Mouse (Mus musculus) liver, postnatal 0 days (tissue): ENCODE results near the gene Taco1. TPM values are rescaled to one million over a fixed set of nuclear protein-coding genes. Genes with fewer than 3 reads are reported as not detected.
"Not testable (repeated sequence)": the region's sequence is repeated elsewhere in the genome, so short reads cannot be mapped to it uniquely, and the experiment has no call there.

Source experiments
- ATAC-seq: fragments of 200-750 bp; cut with Nextera tagmentation; 2 replicates; pipeline ENCODE4 v1.8.0; 2017; ENCODE audit warnings: mild to moderate bottlenecking, moderate library complexity
- DNase-seq: peaks from one replicate; pipeline ENCODE4 v3.0.0-alpha.2; 2016
- H3K27ac ChIP-seq: fragments of 300-500 bp; sonication (generic); 2 replicates; pipeline ENCODE4 v1.5.1; 2014; ENCODE audit warnings: antibody characterized with exemption, moderate library complexity, mild to moderate bottlenecking, low read depth
- H3K27me3 ChIP-seq: fragments of 300-500 bp; sonication (generic); 2 replicates; pipeline ENCODE4 v1.6.1; 2014; ENCODE audit warnings: low read length, control low read depth, mixed read lengths; ENCODE audit not compliant: insufficient read depth
- H3K36me3 ChIP-seq: fragments of 300-500 bp; sonication (generic); replicated peaks from 2 replicates; pipeline ENCODE4 v1.6.1; 2014; ENCODE audit warnings: mild to moderate bottlenecking, control low read depth, low read length, moderate library complexity, mixed read lengths; ENCODE audit not compliant: insufficient read depth
- H3K4me1 ChIP-seq: fragments of 300-500 bp; sonication (generic); 2 replicates; pipeline ENCODE4 v1.6.1; 2014; ENCODE audit warnings: antibody characterized with exemption, mild to moderate bottlenecking, control low read depth; ENCODE audit not compliant: insufficient read depth
- H3K4me2 ChIP-seq: fragments of 300-500 bp; sonication (generic); 2 replicates; pipeline ENCODE4 v1.6.1; 2014; ENCODE audit warnings: low read depth, mild to moderate bottlenecking, low read length, moderate library complexity, mixed read lengths
- H3K4me3 ChIP-seq: fragments of 300-500 bp; sonication (generic); 2 replicates; pipeline ENCODE4 v1.5.1; 2014; ENCODE audit warnings: low read depth, low read length
- H3K9ac ChIP-seq: fragments of 300-500 bp; sonication (generic); replicated peaks from 2 replicates; pipeline ENCODE4 v1.6.1; 2014; ENCODE audit warnings: mild to moderate bottlenecking, moderate library complexity
- H3K9me3 ChIP-seq: fragments of 300-500 bp; sonication (generic); 2 replicates; pipeline ENCODE4 v1.6.1; 2016; ENCODE audit warnings: mild to moderate bottlenecking, control low read depth, low read length, mixed read lengths
- CTCF ChIP-seq: sonication (generic); IDR thresholded peaks from 2 replicates; pipeline ENCODE4 v1.5.1; 2016; ENCODE audit warnings: antibody characterized with exemption, low read depth
- EP300 ChIP-seq: IDR thresholded peaks from 2 replicates; pipeline ENCODE4 v1.6.1; 2016; ENCODE audit warnings: antibody characterized with exemption, low read depth, mild to moderate bottlenecking
- WGBS: fragments of 180-500 bp; shearing (Covaris S2); extraction: QIAGEN DNeasy Blood & Tissue Kit; methylation state at CpG from one replicate; pipeline ENCODE4 v1.1.7; 2014; ENCODE audit not compliant: insufficient replicate concordance; 5-methylcytosine and 5-hydroxymethylcytosine counted together
- polyA plus RNA-seq: library from polyadenylated mRNA; unstranded; fragments of >200 nt; fragmentation: Nextera tagmentation; extraction: Ambion mirVana; gene quantifications from 2 replicates; pipeline ENCODE4 v1.2.1, GENCODE M21; 2015

The Taco1 gene
- polyA plus RNA-seq, 1 experiment from 2014 or later, result 5.6 TPM

DNA sequence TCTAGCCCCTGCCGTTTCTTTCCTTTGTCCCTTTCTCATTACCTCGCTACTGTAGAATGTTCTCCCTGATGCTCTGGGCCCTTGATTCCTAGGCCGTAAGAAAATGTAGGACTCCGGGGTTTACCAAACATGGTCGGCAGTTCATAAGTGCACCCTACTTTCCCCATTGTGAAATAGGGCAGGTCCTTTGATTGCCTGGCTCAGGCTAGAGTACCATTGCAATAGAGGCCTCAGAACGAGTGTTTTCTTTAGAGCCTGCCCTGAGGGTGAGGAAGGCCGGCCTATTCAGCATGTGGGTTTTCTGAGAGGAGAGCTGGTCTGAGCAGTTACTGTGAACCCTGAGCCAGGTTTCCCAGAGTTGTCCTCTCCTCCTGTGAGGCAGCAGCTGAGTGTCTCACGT is 7.8 kb upstream of the Taco1 start:
- Histone ChIP-seq H3K36me3 (peaks cover 57% of the 10 kb centered on the region), H3K4me3 (no peak overlapping the region), H3K27ac (no peak overlapping the region), H3K9ac (no peak overlapping the region), H3K27me3 (no peaks in the 10 kb centered on the region), H3K4me2 (no peak overlapping the region), H3K4me1 (peaks cover 20% of the 10 kb centered on the region), H3K9me3 (no peaks in the 10 kb centered on the region)
- TF ChIP-seq EP300 (no peak), CTCF (no peak)
- WGBS, result 79% methylated on average over 8 of the region's 8 CpGs
- DNase-seq (no peak), ATAC-seq (no peak)

DNA sequence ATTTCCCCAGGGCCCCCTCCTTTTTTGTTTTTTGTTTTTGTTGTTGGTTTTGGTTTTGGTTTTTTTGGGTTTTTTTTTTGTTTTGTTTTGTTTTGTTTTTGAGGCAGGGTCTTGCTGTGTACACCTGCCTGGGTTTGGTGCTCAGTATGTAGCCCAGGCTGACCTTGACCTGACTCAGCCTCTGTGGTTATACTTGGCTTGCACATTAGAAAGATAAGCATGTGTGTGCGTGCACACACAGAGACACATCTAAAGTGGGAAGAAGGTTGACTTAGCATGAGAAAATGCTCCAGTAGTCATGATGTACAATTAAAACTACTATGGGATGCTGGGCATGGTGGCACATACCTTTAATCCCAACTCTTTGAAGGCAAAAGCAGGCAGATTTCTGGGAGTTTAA is 5.3 kb upstream of the Taco1 start:
- H3K9me3 ChIP-seq, result no peaks in the 10 kb centered on the region
- H3K4me1 ChIP-seq, result peaks cover 15% of the 10 kb centered on the region
- no peaks in the 10 kb centered on the region for H3K27me3 ChIP-seq
- H3K36me3 ChIP-seq, result peaks cover 34% of the 10 kb centered on the region
- TF ChIP-seq CTCF (no peak), EP300 (no peak)
- ATAC-seq (no peak), DNase-seq (no peak)
- no peak overlapping the region for H3K4me2 ChIP-seq
- H3K4me3 ChIP-seq, result no peak overlapping the region
- 47% methylated on average over 1 of the region's 1 CpGs for WGBS
- H3K9ac ChIP-seq, result no peak overlapping the region
- H3K27ac ChIP-seq, result no peak overlapping the region

DNA sequence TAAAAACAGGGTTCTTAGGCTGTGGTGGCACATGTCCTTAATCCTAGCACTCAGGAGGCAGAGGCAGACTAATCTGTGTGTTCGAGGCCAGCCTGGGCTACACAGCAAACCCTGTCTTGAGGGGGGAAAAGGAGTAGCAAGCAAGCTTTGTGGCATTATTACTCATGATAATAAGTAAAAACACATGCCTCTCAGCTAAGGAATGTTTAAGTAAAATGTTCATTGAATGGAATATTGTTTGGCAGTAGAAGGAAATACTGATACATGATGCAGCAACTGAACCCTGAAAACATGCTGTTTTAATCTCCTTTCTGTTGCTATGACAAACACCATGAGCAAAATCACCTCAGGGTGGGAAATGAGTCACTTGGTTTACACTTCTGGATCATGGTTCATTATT is 4.5 kb upstream of the Taco1 start:
- TF ChIP-seq CTCF (no peak), EP300 (no peak)
- no peak for DNase-seq
- Histone ChIP-seq H3K4me2 (no peak overlapping the region), H3K9ac (no peak overlapping the region), H3K27me3 (no peaks in the 10 kb centered on the region), H3K4me1 (peaks cover 12% of the 10 kb centered on the region), H3K9me3 (no peaks in the 10 kb centered on the region), H3K27ac (no peak overlapping the region), H3K36me3 (peaks cover 29% of the 10 kb centered on the region), H3K4me3 (no peak overlapping the region)
- 82% methylated on average over 1 of the region's 1 CpGs for WGBS
- ATAC-seq, result no peak

DNA sequence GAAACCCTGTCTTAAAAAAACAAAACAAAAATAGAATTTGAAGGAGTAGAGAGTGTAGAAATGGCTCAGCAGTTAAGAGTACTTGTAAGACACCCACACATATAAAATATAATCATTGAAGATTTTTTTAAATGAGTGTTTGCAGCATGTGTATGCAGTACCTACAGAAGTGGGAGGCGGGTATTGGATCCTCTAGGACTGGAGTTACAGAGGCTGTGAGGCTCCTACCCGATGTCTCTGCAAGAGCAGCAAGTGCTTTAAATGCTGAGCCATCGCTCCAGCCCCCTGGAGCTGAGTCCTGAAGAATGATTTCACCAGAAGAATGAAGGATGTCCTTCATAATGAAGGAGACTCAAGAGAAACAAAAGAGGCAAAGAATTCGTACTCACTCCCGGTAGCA is 2.1 kb upstream of the Taco1 start:
- WGBS, result 84% methylated on average over 5 of the region's 5 CpGs
- H3K9me3 ChIP-seq, result no peaks in the 10 kb centered on the region
- no peak for ATAC-seq
- no peak overlapping the region for H3K4me2 ChIP-seq
- H3K36me3 ChIP-seq, result peaks cover 9% of the 10 kb centered on the region
- DNase-seq, result no peak
- no peaks in the 10 kb centered on the region for H3K27me3 ChIP-seq
- H3K9ac ChIP-seq, result no peak overlapping the region
- no peak overlapping the region for H3K4me3 ChIP-seq
- peaks cover 10% of the 10 kb centered on the region for H3K4me1 ChIP-seq
- no peak overlapping the region for H3K27ac ChIP-seq
- TF ChIP-seq EP300, result no peak
- no peak for TF ChIP-seq CTCF

DNA sequence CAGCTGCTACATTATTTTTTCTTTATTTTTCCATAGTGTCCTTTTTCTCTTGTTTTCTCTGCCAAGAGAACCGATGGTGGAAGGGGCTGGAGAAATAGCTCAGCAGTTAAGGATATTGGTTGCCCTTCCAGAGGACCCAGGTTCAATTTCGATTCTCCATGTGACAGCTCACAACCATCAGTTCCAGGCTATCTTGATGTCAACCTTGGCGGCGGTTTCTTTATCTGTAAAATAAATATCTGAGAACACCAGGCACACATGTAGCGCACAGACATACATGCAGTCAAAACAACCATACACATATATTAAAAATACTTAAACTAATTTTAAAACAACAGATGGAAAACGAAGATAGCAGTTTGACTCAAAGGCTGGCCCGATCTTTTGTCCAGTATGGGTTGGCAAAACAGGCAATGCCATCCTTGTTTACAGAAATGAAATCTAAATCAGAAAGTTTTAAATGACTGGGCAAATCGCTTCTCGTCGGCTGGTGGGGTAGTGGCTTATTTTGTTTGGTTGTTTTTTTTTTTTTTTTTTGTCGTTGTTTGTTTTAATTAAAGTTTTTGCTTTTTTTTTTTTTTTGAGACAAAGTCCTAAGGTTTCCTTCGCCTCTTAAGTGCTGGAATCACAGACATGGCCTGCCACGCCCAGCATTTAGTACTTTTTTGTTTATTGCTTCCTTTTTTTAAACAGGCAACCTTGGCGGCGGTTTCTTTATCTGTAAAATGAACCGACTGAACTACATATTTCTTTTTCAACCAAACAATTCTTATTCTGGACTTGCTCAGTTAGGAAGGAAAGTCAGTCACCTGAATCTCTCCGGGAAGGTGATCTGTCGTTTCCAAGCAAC is 563 bp upstream of the Taco1 start:
- ATAC-seq, result peak; percentile 14; the same call in 1 of the 2 replicates
- peak; percentile 86 for TF ChIP-seq EP300
- no peak for TF ChIP-seq CTCF
- peak overlapping the region; percentile 71 for H3K4me3 ChIP-seq
- no peak overlapping the region; the same call in 1 of the 2 replicates for H3K9ac ChIP-seq
- no peaks in the 10 kb centered on the region for H3K9me3 ChIP-seq
- WGBS, result 31% methylated on average over 18 of the region's 18 CpGs
- H3K27ac ChIP-seq, result no peak overlapping the region; the same call in 1 of the 2 replicates
- H3K4me2 ChIP-seq, result peak overlapping the region; percentile 81
- H3K4me1 ChIP-seq, result peaks cover 10% of the 10 kb centered on the region
- no peaks in the 10 kb centered on the region for H3K36me3 ChIP-seq
- H3K27me3 ChIP-seq, result no peaks in the 10 kb centered on the region
- DNase-seq, result no peak

DNA sequence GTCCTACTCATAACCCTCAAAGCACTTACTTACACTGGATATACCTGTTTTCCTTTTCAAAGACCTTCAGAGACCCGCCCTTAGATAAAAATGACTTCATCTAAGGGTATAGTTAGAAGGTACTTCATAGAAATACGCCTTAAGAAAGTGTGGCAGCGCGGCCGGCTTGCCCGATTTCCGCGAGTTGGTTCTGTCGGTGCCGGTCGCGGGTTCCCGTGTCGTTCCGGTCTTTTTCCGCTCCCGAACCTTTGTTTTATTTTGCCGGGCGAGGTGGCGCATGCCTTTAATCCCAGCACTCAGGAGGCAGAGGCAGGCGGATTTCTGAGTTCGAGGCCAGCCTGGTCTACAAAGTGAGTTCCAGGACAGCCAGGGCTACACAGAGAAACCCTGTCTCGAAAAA is 755 bp downstream of the Taco1 start:
- H3K36me3 ChIP-seq, ATAC-seq, H3K27me3 ChIP-seq, H3K9me3 ChIP-seq: not testable (repeated sequence)
- 11% methylated on average over 23 of the region's 23 CpGs for WGBS
- peak; percentile 85 for DNase-seq
- H3K4me3 ChIP-seq, result peak overlapping the region; percentile 71
- peak overlapping the region; percentile 86 for H3K27ac ChIP-seq
- H3K9ac ChIP-seq, result peak overlapping the region; percentile 78
- H3K4me1 ChIP-seq, result peaks cover 10% of the 10 kb centered on the region
- peak overlapping the region; percentile 81 for H3K4me2 ChIP-seq
